ENCODE assay signal across 9 mouse cellular contexts in the genomic region with DNA sequence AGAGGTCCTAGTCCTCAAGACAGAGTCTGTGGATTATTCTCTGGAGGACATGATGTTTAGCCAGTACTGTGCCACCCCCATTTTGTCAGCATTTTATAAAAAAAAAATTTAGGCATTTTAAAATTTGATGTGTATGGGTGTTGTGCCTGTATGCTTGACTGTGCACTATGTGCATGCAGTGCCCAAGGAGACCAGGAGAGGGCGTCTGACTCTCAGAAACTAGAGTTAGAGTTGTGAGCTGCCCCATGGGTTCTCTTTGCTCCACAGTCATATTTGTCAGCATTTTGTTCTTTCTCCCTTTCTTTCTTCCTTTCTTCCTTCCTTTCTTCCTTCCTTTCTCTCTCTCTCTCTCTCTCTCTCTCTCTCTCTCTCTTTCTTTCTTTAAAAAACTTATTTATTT. TPM values are rescaled to one million over a fixed set of nuclear protein-coding genes. Genes with fewer than 3 reads are reported as not detected.
DNase-seq lines count a peak whose midpoint lies in the region; ATAC-seq and TF ChIP-seq lines count a peak whose summit lies in the region.
"Had no signal": no experiment of that assay in that cellular context is flagged by ENCODE, and none has a peak within 500 bp of the region (broad histone marks: within the 10 kb centered on the region; RNA-seq: fewer than 3 reads in every experiment).

No protein-coding gene starts in this region.

- TF ChIP-seq EP300 in heart, postnatal 0 days (IDR thresholded peaks at IDR 0.05; ENCODE audit: low read depth) = no peak
- TF ChIP-seq EP300 in liver, embryonic 14.5 days (IDR thresholded peaks at IDR 0.05; ENCODE audit: low read depth) = no peak

- H3K4me2 ChIP-seq in heart, postnatal 0 days (ENCODE audit: low read depth, low read length) = no peak overlapping the region
- H3K4me2 ChIP-seq in liver, embryonic 14.5 days (ENCODE audit: low read depth) = no peak overlapping the region
- no peak overlapping the region for H3K4me2 ChIP-seq in hindbrain, embryonic 13.5 days
- no peak overlapping the region for H3K4me2 ChIP-seq in kidney, embryonic 14.5 days (replicated peaks; ENCODE audit: low read depth, low read length)

- ATAC-seq in heart, postnatal 0 days (ENCODE audit: insufficient read depth, low read depth) = no peak
- no peak for ATAC-seq in liver, embryonic 14.5 days (ENCODE audit: insufficient read depth)
- no peak for ATAC-seq in hindbrain, embryonic 13.5 days (ENCODE audit: low FRiP score)
- no peak for ATAC-seq in kidney, embryonic 14.5 days (ENCODE audit: low FRiP score, low TSS enrichment)

- H3K9me3 ChIP-seq in heart, postnatal 0 days (replicated peaks; ENCODE audit: control insufficient read depth, low read length) = no peaks in the 10 kb centered on the region
- H3K9me3 ChIP-seq in liver, embryonic 14.5 days (ENCODE audit: control insufficient read depth, low read length) = no peaks in the 10 kb centered on the region
- no peaks in the 10 kb centered on the region for H3K9me3 ChIP-seq in hindbrain, embryonic 13.5 days
- H3K9me3 ChIP-seq in kidney, embryonic 14.5 days (ENCODE audit: control insufficient read depth, low read length) = no peaks in the 10 kb centered on the region

- peaks cover 29% of the 10 kb centered on the region for H3K27me3 ChIP-seq in heart, postnatal 0 days (ENCODE audit: control insufficient read depth, insufficient read depth, low read length)
- no peaks in the 10 kb centered on the region for H3K27me3 ChIP-seq in liver, embryonic 14.5 days (ENCODE audit: control insufficient read depth, insufficient read depth, low read length)
- peaks cover 15% of the 10 kb centered on the region for H3K27me3 ChIP-seq in hindbrain, embryonic 13.5 days
- no peaks in the 10 kb centered on the region for H3K27me3 ChIP-seq in kidney, embryonic 14.5 days (ENCODE audit: control insufficient read depth, insufficient read depth, low read length)

- no peak overlapping the region for H3K27ac ChIP-seq in heart, postnatal 0 days (ENCODE audit: low read depth)
- no peak overlapping the region for H3K27ac ChIP-seq in liver, embryonic 14.5 days
- H3K27ac ChIP-seq in hindbrain, embryonic 13.5 days = no peak overlapping the region
- H3K27ac ChIP-seq in kidney, embryonic 14.5 days (ENCODE audit: low read depth, low read length) = no peak overlapping the region
- H3K27ac ChIP-seq: macrophage had no signal

- H3K4me3 ChIP-seq in heart, postnatal 0 days (ENCODE audit: low read depth, low read length) = no peak overlapping the region
- no peak overlapping the region for H3K4me3 ChIP-seq in liver, embryonic 14.5 days (ENCODE audit: insufficient read depth in 1 of 2, low read depth in 2 of 2, low read length in 2 of 2)
- no peak overlapping the region for H3K4me3 ChIP-seq in hindbrain, embryonic 13.5 days
- H3K4me3 ChIP-seq in kidney, embryonic 14.5 days (ENCODE audit: low read length) = no peak overlapping the region

- H3K4me1 ChIP-seq in heart, postnatal 0 days (ENCODE audit: control insufficient read depth, insufficient read depth) = no peaks in the 10 kb centered on the region
- no peaks in the 10 kb centered on the region for H3K4me1 ChIP-seq in liver, embryonic 14.5 days (replicated peaks; ENCODE audit: control insufficient read depth in 2 of 2, insufficient read depth in 2 of 2, low read length in 1 of 2)
- 0 out of 2 replicates have a peak, but pooled peaks cover 3% of the 10 kb centered on the region for H3K4me1 ChIP-seq in hindbrain, embryonic 13.5 days (replicated peaks)
- H3K4me1 ChIP-seq in kidney, embryonic 14.5 days (ENCODE audit: control insufficient read depth, insufficient read depth, low read length) = no peaks in the 10 kb centered on the region

- H3K36me3 ChIP-seq in heart, postnatal 0 days (replicated peaks; ENCODE audit: control insufficient read depth, insufficient read depth, low read length) = no peaks in the 10 kb centered on the region
- H3K36me3 ChIP-seq in liver, embryonic 14.5 days (replicated peaks; ENCODE audit: control insufficient read depth, insufficient read depth, low read depth) = no peaks in the 10 kb centered on the region
- peaks cover 8% of the 10 kb centered on the region for H3K36me3 ChIP-seq in hindbrain, embryonic 13.5 days
- no peaks in the 10 kb centered on the region for H3K36me3 ChIP-seq in kidney, embryonic 14.5 days (ENCODE audit: control insufficient read depth, insufficient read depth, low read length)

- TF ChIP-seq CTCF in heart, postnatal 0 days (IDR thresholded peaks at IDR 0.05; ENCODE audit: low read depth) = peak; percentile 12; the same call in 1 of the 2 replicates
- peak; percentile 62 for TF ChIP-seq CTCF in liver, embryonic 14.5 days (IDR thresholded peaks at IDR 0.05; ENCODE audit: low read depth)

- 18% methylated on average over 1 of the region's 1 CpGs for WGBS in heart, postnatal 0 days
- 0% methylated on average over 1 of the region's 1 CpGs for WGBS in liver, embryonic 14.5 days (ENCODE audit: insufficient replicate concordance)
- WGBS in hindbrain, embryonic 13.5 days = 52% methylated on average over 1 of the region's 1 CpGs
- whole genome bisulfite sequencing in kidney, embryonic 14.5 days = 31% methylated on average over 1 of the region's 1 CpGs

- H3K9ac ChIP-seq in heart, postnatal 0 days (replicated peaks; ENCODE audit: low read depth, low read length) = no peak overlapping the region
- no peak overlapping the region for H3K9ac ChIP-seq in liver, embryonic 14.5 days (replicated peaks)
- no peak overlapping the region for H3K9ac ChIP-seq in hindbrain, embryonic 13.5 days
- H3K9ac ChIP-seq in kidney, embryonic 14.5 days (ENCODE audit: low read depth, low read length) = no peak overlapping the region

- DNase-seq in heart, postnatal 0 days (ENCODE audit: low spot score) = no peak
- no peak for DNase-seq in heart, postnatal 4 days
- DNase-seq in urinary bladder, postnatal 14 days (ENCODE audit: low spot score) = peak; percentile 51
- no peak for DNase-seq in urinary bladder, postnatal 36 days (ENCODE audit: low spot score in 2 of 2)
- DNase-seq in liver, embryonic 14.5 days (ENCODE audit: low read depth in 3 of 3, low spot score in 3 of 3) = no peak
- DNase-seq in frontal cortex, adult 2 months (ENCODE audit: extremely low spot score in 1 of 2, low spot score in 1 of 2) = no peak

RNA-seq across cellular contexts. Expression of a gene that starts 8.4 kb away (rescaled TPM):
- 3.4 and 10.9 TPM in 2 replicates for total RNA-seq in heart, postnatal 0 days (2014; rRNA removed; ENCODE audit: low replicate concordance)
- 0.46 and 0.85 TPM in 2 replicates for polyA plus RNA-seq in heart, postnatal 0 days (2015; fragmentation: Nextera tagmentation; extraction: Ambion mirVana)
- 1 to 10 TPM in 1 of 2 experiments, under 1 TPM in 1; 0.76 to 1.3 TPM for total RNA-seq in heart, postnatal 4 days (2021)
- 4.1 and 4.3 TPM in 2 replicates for polyA plus RNA-seq in liver, embryonic 14.5 days (2012; rRNA removed)
- 7.5 and 9.5 TPM in 2 replicates for polyA plus RNA-seq in liver, embryonic 14.5 days (2014; fragmentation: Nextera tagmentation; extraction: Ambion mirVana)
- polyA plus RNA-seq in frontal cortex, adult 2 months (2012; rRNA removed) = 1.00 and 1.1 TPM in 2 replicates
- polyA plus RNA-seq in hindbrain, embryonic 13.5 days (2015; fragmentation: Nextera tagmentation; extraction: Ambion mirVana) = 0.93 and 0.96 TPM in 2 replicates
- polyA plus RNA-seq in kidney, embryonic 14.5 days (2014; fragmentation: Nextera tagmentation; extraction: Ambion mirVana) = 1.4 and 1.8 TPM in 2 replicates

RNA-seq across cellular contexts. Expression of a gene that starts 55.3 kb away (rescaled TPM):
- 54.2 and 54.6 TPM in 2 replicates for total RNA-seq in heart, postnatal 0 days (2014; rRNA removed; ENCODE audit: low replicate concordance)
- 36.2 and 38.2 TPM in 2 replicates for polyA plus RNA-seq in heart, postnatal 0 days (2015; fragmentation: Nextera tagmentation; extraction: Ambion mirVana)
- total RNA-seq in heart, postnatal 4 days (2021) = 10 to 100 TPM; 42.4 to 45.0 TPM
- polyA plus RNA-seq in liver, embryonic 14.5 days (2012; rRNA removed) = 32.9 and 36.0 TPM in 2 replicates
- 49.4 and 51.8 TPM in 2 replicates for polyA plus RNA-seq in liver, embryonic 14.5 days (2014; fragmentation: Nextera tagmentation; extraction: Ambion mirVana)
- polyA plus RNA-seq in frontal cortex, adult 2 months (2012; rRNA removed) = 19.1 and 20.6 TPM in 2 replicates
- 64.7 and 67.5 TPM in 2 replicates for polyA plus RNA-seq in hindbrain, embryonic 13.5 days (2015; fragmentation: Nextera tagmentation; extraction: Ambion mirVana)
- 64.0 and 65.8 TPM in 2 replicates for polyA plus RNA-seq in kidney, embryonic 14.5 days (2014; fragmentation: Nextera tagmentation; extraction: Ambion mirVana)

RNA-seq across cellular contexts. Expression of a gene that starts 57.7 kb away (rescaled TPM):
- total RNA-seq in heart, postnatal 0 days (2014; rRNA removed; ENCODE audit: low replicate concordance) = 0.70 and 1.6 TPM in 2 replicates
- 0.22 and 0.26 TPM in 2 replicates for polyA plus RNA-seq in heart, postnatal 0 days (2015; fragmentation: Nextera tagmentation; extraction: Ambion mirVana)
- under 1 TPM; 0.25 to 0.48 TPM for total RNA-seq in heart, postnatal 4 days (2021)
- polyA plus RNA-seq in liver, embryonic 14.5 days (2012; rRNA removed) = 2.4 and 2.6 TPM in 2 replicates
- polyA plus RNA-seq in liver, embryonic 14.5 days (2014; fragmentation: Nextera tagmentation; extraction: Ambion mirVana) = 1.9 and 2.7 TPM in 2 replicates
- 13.3 and 15.2 TPM in 2 replicates for polyA plus RNA-seq in frontal cortex, adult 2 months (2012; rRNA removed)
- polyA plus RNA-seq in hindbrain, embryonic 13.5 days (2015; fragmentation: Nextera tagmentation; extraction: Ambion mirVana) = 6.0 and 6.7 TPM in 2 replicates
- 3.2 and 6.8 TPM in 2 replicates for polyA plus RNA-seq in kidney, embryonic 14.5 days (2014; fragmentation: Nextera tagmentation; extraction: Ambion mirVana)
